Mouse (Mus musculus) naive thymus-derived CD4-positive, alpha-beta T cell, adult 5 months (primary cell): ENCODE results near the gene Gm20736. TPM values are rescaled to one million over a fixed set of nuclear protein-coding genes. Genes with fewer than 3 reads are reported as not detected.

Experiments used
- polyA plus RNA-seq: library from polyadenylated mRNA; unstranded; fragments of 100-300 nt; shearing (Covaris generic); gene quantifications from one replicate; pipeline ENCODE4 v1.2.1, GENCODE M21; 2017

The Gm20736 gene
- polyA plus RNA-seq, result not detected

GRCm38 (mm10) chrY:65377390-65377789, at the start of gene Gm20736:
Gene Gm20736, plus strand, starts transcription at chrY:65377690.

Other genes with a start within 250 kb of the Gm20736 start
- gene Gm20924, start 170.2 kb upstream of the Gm20736 start, polyA plus RNA-seq, result not detected